Mouse (Mus musculus) induced T-regulatory cell, adult 2 months (primary cell): ENCODE measurements around the gene Cdh13.

Experiments
- DNase-seq: peaks from one replicate; pipeline ENCODE4 v3.0.0-alpha.2; 2012; ENCODE audit warnings: low read depth

The Cdh13 gene

DNA sequence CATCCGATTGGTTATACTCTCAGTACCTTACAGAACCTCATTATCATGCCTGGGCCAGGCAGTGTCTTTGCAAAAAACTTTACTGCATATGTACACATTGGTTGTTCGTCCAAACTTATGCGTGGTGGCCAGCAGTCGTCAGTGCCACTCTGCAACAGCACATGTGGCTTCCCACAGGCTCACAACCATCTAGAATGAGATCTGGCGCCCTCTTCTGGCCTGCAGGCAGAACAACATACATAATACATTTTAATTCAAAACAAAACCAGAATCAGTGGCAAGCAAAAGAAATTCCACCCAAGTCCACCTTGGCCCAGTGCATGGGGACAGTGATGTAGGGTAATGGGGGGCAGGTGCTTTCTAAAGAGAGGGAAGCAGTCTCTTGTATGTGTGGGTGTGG, 1073.1 kb downstream of the Cdh13 start:
- peak; percentile 70 for DNase-seq

GRCm38 (mm10) chr8:119358175-119358574, 1074.6 kb downstream of the Cdh13 start:
- DNase-seq: no peak

- peak; percentile 61 for DNase-seq
These were observed 1075.3 kb downstream of the Cdh13 start for GRCm38 (mm10) chr8:119358836-119359235.

GRCm38 (mm10) chr8:119360686-119361295, 1077.3 kb downstream of the Cdh13 start:
- DNase-seq: no peak
